Mouse (Mus musculus) spleen, adult 2 months (tissue): ENCODE data around the gene P4ha2. TPM values are rescaled to one million over a fixed set of nuclear protein-coding genes. Genes with fewer than 3 reads are reported as not detected.

ENCODE experiments used
- DNase-seq, 2 experiments: peaks; one replicate each; pipeline versions ENCODE4 v3.0.0 to v3.0.0-alpha.2; 2012 to 2021; ENCODE audit warnings: low spot score in 2 of 2, low read depth in 1 of 2
- H3K27ac ChIP-seq: fragments of 200-500 bp; 2 replicates; pipeline ENCODE4 v1.5.1; 2012; ENCODE audit warnings: low read length, inconsistent platforms; ENCODE audit not compliant: insufficient read depth
- H3K27me3 ChIP-seq: fragments of 200-500 bp; 2 replicates; pipeline ENCODE4 v1.6.1; 2012; ENCODE audit warnings: mild to moderate bottlenecking, moderate library complexity, low read length, inconsistent platforms; ENCODE audit not compliant: control insufficient read depth, insufficient read depth
- H3K36me3 ChIP-seq: fragments of 200-500 bp; 2 replicates; pipeline ENCODE4 v1.6.1; 2012; ENCODE audit warnings: mild to moderate bottlenecking, low read length, inconsistent platforms; ENCODE audit not compliant: control insufficient read depth, insufficient read depth
- H3K4me1 ChIP-seq: fragments of 200-500 bp; 2 replicates; pipeline ENCODE4 v1.6.1; 2011; ENCODE audit warnings: inconsistent platforms; ENCODE audit not compliant: control insufficient read depth, insufficient read depth, insufficient read length
- H3K4me3 ChIP-seq: fragments of 200-500 bp; 2 replicates; pipeline ENCODE4 v1.5.1; 2011; ENCODE audit warnings: mild to moderate bottlenecking, inconsistent platforms; ENCODE audit not compliant: insufficient read depth, insufficient read length; ENCODE audit errors: extremely low read depth
- CTCF ChIP-seq: fragments of 200-500 bp; IDR thresholded peaks from 2 replicates; pipeline ENCODE4 v1.5.1; 2011; ENCODE audit warnings: mild to moderate bottlenecking, inconsistent platforms; ENCODE audit not compliant: insufficient read depth, insufficient read length, insufficient replicate concordance; ENCODE audit errors: extremely low read depth
- POLR2A ChIP-seq: fragments of 200-500 bp; IDR thresholded peaks from 2 replicates; pipeline ENCODE4 v1.6.1; 2011; ENCODE audit warnings: low read depth, low read length, inconsistent platforms
- WGBS: fragments of 180-500 bp; shearing (Covaris S2); methylation state at CpG from one replicate; pipeline ENCODE4 v1.1.7; 2018; 5-methylcytosine and 5-hydroxymethylcytosine counted together
- polyA plus RNA-seq: library from polyadenylated mRNA; depleted of rRNA; stranded (reverse); fragments of >200 nt; gene quantifications from 2 replicates; pipeline ENCODE4 v1.2.3, GENCODE M21; 2012

P4ha2 gene
- polyA plus RNA-seq, 1 experiment = 2.8 TPM

GRCm38 (mm10) chr11:54160435-54160834 is 60.5 kb downstream of the P4ha2 start:
- Histone ChIP-seq H3K36me3 (no peaks in the 10 kb centered on the region), H3K27me3 (no peaks in the 10 kb centered on the region), H3K4me1 (peaks cover 16% of the 10 kb centered on the region; the same call in 1 of the 2 replicates), H3K4me3 (no peak overlapping the region), H3K27ac (no peak overlapping the region)
- TF ChIP-seq POLR2A (no peak), CTCF (no peak)
- no peak for DNase-seq
- WGBS = 80% methylated on average over 5 of the region's 5 CpGs

- H3K27ac ChIP-seq = no peak overlapping the region
- H3K4me1 ChIP-seq = peaks cover 12% of the 10 kb centered on the region; the same call in 1 of the 2 replicates
- no peaks in the 10 kb centered on the region for H3K36me3 ChIP-seq
- peak in 1 of 2 experiments; percentile 19 for DNase-seq
- TF ChIP-seq CTCF (no peak), POLR2A (no peak)
- 3% methylated on average over 2 of the region's 2 CpGs for WGBS
- H3K4me3 ChIP-seq = no peak overlapping the region
- H3K27me3 ChIP-seq = no peaks in the 10 kb centered on the region
These were observed 61.0 kb downstream of the P4ha2 start for GRCm38 (mm10) chr11:54160920-54161319.

GRCm38 (mm10) chr11:54161514-54161913 is 61.6 kb downstream of the P4ha2 start:
- Histone ChIP-seq H3K36me3 (no peaks in the 10 kb centered on the region), H3K4me3 (no peak overlapping the region), H3K27ac (no peak overlapping the region), H3K4me1 (peaks cover 10% of the 10 kb centered on the region; the same call in 1 of the 2 replicates), H3K27me3 (no peaks in the 10 kb centered on the region)
- WGBS = 58% methylated on average over 2 of the region's 2 CpGs
- TF ChIP-seq POLR2A = no peak
- TF ChIP-seq CTCF = no peak
- DNase-seq = no peak

GRCm38 (mm10) chr11:54162968-54163367 is 63.1 kb downstream of the P4ha2 start:
- no peak overlapping the region for H3K27ac ChIP-seq
- no peak for TF ChIP-seq CTCF
- TF ChIP-seq POLR2A = no peak
- H3K4me1 ChIP-seq = peaks cover 10% of the 10 kb centered on the region; the same call in 1 of the 2 replicates
- WGBS = 30% methylated on average over 1 of the region's 1 CpGs
- DNase-seq = peak in 1 of 2 experiments; percentile 36
- no peak overlapping the region for H3K4me3 ChIP-seq
- no peaks in the 10 kb centered on the region for H3K36me3 ChIP-seq
- no peaks in the 10 kb centered on the region for H3K27me3 ChIP-seq

- Histone ChIP-seq H3K36me3 (no peaks in the 10 kb centered on the region), H3K27ac (no peak overlapping the region), H3K4me3 (no peak overlapping the region), H3K4me1 (no peaks in the 10 kb centered on the region; the same call in 1 of the 2 replicates), H3K27me3 (no peaks in the 10 kb centered on the region)
- DNase-seq = no peak
- WGBS = 67% methylated on average over 3 of the region's 3 CpGs
- TF ChIP-seq POLR2A (no peak), CTCF (no peak)
These were observed 69.8 kb downstream of the P4ha2 start for GRCm38 (mm10) chr11:54169432-54170295.

GRCm38 (mm10) chr11:54171175-54171574 is 71.3 kb downstream of the P4ha2 start:
- WGBS = 6% methylated on average over 2 of the region's 2 CpGs
- Histone ChIP-seq H3K27ac (no peak overlapping the region), H3K4me1 (no peaks in the 10 kb centered on the region; the same call in 1 of the 2 replicates), H3K4me3 (no peak overlapping the region), H3K27me3 (no peaks in the 10 kb centered on the region), H3K36me3 (no peaks in the 10 kb centered on the region)
- DNase-seq = no peak
- TF ChIP-seq POLR2A (no peak), CTCF (no peak)

GRCm38 (mm10) chr11:54174226-54174625 is 74.3 kb downstream of the P4ha2 start:
- TF ChIP-seq CTCF (no peak), POLR2A (no peak)
- H3K27me3 ChIP-seq = no peaks in the 10 kb centered on the region
- no peaks in the 10 kb centered on the region for H3K36me3 ChIP-seq
- H3K4me1 ChIP-seq = no peaks in the 10 kb centered on the region; the same call in 1 of the 2 replicates
- WGBS = 82% methylated on average over 4 of the region's 4 CpGs
- H3K4me3 ChIP-seq = no peak overlapping the region
- no peak for DNase-seq
- no peak overlapping the region for H3K27ac ChIP-seq
